Mouse (Mus musculus) spleen, adult 2 months (tissue): ENCODE measurements at regions not wholly inside any gene's neighbourhood (a gene's known extent, or its start where the extent isn't known, plus 50 kb on each side); places are given as distances from the start of the nearest gene placed in this dataset.

Experiments
- CTCF ChIP-seq: fragments of 200-500 bp; IDR thresholded peaks from 2 replicates; pipeline ENCODE4 v1.5.1; 2011; ENCODE audit warnings: mild to moderate bottlenecking, inconsistent platforms; ENCODE audit not compliant: insufficient read depth, insufficient read length, insufficient replicate concordance; ENCODE audit errors: extremely low read depth
- POLR2A ChIP-seq: fragments of 200-500 bp; IDR thresholded peaks from 2 replicates; pipeline ENCODE4 v1.6.1; 2011; ENCODE audit warnings: low read depth, low read length, inconsistent platforms

DNA sequence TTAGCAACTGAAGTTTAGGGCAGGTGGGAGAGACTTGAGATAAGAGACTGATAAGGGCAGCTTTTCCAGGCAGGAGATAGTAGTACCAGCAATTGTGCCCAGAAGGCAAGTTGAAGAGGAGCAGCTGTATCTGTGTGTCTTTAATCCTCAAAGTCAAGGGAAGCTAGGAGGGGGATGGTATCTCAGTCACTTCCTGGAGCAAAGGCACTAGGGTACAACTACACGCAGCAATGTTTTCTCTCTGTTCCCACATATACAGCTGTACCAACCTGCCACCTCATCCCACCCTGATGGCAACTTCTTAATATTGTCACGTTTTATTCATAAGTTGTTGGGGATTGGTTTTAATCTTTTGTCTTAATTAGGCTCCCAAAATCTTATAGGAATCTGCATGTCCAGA is 97.8 kb upstream of the Arid2 start:
- TF ChIP-seq CTCF (no peak), POLR2A (no peak)
